Mouse (Mus musculus) olfactory bulb, adult 2 months (tissue): ENCODE results near the gene Hist1h2ak.
"Not testable (repeated sequence)": the region's sequence is repeated elsewhere in the genome, so short reads cannot be mapped to it uniquely, and the experiment has no call there.

Experiments used
- CTCF ChIP-seq: fragments of 200-500 bp; IDR thresholded peaks from 2 replicates; pipeline ENCODE4 v1.5.1; 2012; ENCODE audit warnings: low read depth, mild to moderate bottlenecking, low read length, moderate library complexity; ENCODE audit not compliant: insufficient read depth
- POLR2A ChIP-seq: fragments of 200-500 bp; IDR thresholded peaks from 2 replicates; pipeline ENCODE4 v1.6.1; 2012; ENCODE audit warnings: mild to moderate bottlenecking, low read depth, low read length, moderate library complexity; ENCODE audit not compliant: insufficient read depth

DNA sequence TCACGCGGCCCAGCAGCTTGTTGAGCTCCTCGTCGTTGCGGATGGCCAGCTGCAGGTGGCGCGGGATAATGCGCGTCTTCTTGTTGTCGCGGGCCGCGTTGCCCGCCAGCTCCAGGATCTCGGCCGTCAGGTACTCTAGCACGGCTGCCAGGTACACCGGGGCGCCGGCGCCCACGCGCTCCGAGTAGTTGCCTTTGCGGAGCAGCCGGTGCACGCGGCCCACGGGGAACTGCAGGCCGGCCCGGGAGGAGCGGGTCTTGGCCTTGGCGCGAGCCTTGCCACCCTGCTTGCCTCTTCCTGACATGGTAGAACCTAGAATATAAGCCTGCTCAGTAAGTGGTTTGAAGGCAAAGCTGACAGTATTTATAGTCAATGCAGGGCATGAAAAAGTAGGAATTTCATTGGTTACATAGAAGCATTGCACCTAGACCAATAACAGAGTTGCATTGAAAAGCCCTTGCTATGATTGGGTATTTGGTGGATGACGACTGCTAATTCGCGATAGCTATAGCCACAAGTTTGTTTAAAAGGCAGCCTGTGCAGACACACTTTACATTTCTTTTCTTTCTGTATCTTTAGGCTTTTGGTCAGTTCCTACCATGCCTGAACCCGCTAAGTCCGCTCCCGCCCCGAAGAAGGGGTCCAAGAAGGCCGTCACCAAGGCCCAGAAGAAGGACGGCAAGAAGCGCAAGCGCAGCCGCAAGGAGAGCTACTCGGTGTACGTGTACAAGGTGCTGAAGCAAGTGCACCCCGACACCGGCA is at the start of gene Hist1h2ak, which contains the start of gene Hist1h2bn:
- TF ChIP-seq CTCF = not testable (repeated sequence)
- TF ChIP-seq POLR2A = peak; percentile 49
